Mouse (Mus musculus): ENCODE data around the gene Pip5k1b. TPM values are rescaled to one million over a fixed set of nuclear protein-coding genes. Genes with fewer than 3 reads are reported as not detected.

Pip5k1b gene
- polyA plus RNA-seq, 1 experiment from 2014 or later, result 9.1 TPM

GRCm38 (mm10) chr19:24306351-24306750 lies 249.3 kb downstream of the Pip5k1b start:
- no peak for ATAC-seq
- H3K4me1 ChIP-seq, result 0 out of 2 replicates have a peak, but pooled peaks cover 4% of the 10 kb centered on the region
- no peaks in the 10 kb centered on the region; the same call in 1 of the 2 replicates for H3K36me3 ChIP-seq
- no peak overlapping the region for H3K27ac ChIP-seq
- H3K4me3 ChIP-seq, result no peak overlapping the region
- H3K9me3 ChIP-seq (replicated peaks), result no peaks in the 10 kb centered on the region
- no peak overlapping the region for H3K9ac ChIP-seq
- H3K27me3 ChIP-seq (replicated peaks), result no peaks in the 10 kb centered on the region
- WGBS (ENCODE audit: insufficient replicate concordance), result 80% methylated on average over 5 of the region's 5 CpGs
- no peak overlapping the region for H3K4me2 ChIP-seq

GRCm38 (mm10) chr19:24302198-24302597 lies 253.5 kb downstream of the Pip5k1b start:
- H3K27ac ChIP-seq, result no peak overlapping the region
- no peak overlapping the region for H3K4me2 ChIP-seq

GRCm38 (mm10) chr19:24301768-24302148 lies 253.9 kb downstream of the Pip5k1b start:
- no peak overlapping the region for H3K27ac ChIP-seq
- WGBS (ENCODE audit: insufficient replicate concordance), result 46% methylated on average over 5 of the region's 5 CpGs
- no peaks in the 10 kb centered on the region for H3K9me3 ChIP-seq (replicated peaks)
- no peak overlapping the region for H3K4me3 ChIP-seq
- H3K27me3 ChIP-seq (replicated peaks), result no peaks in the 10 kb centered on the region
- H3K4me2 ChIP-seq, result peak overlapping the region; percentile 59; the same call in 1 of the 2 replicates
- H3K36me3 ChIP-seq, result no peaks in the 10 kb centered on the region; the same call in 1 of the 2 replicates
- ATAC-seq, result no peak
- H3K4me1 ChIP-seq, result 0 out of 2 replicates have a peak, but pooled peaks cover 6% of the 10 kb centered on the region
- H3K9ac ChIP-seq, result no peak overlapping the region

More at GRCm38 (mm10) chr19:24302198-24302597, 253.5 kb downstream of the Pip5k1b start:
- no peaks in the 10 kb centered on the region for H3K27me3 ChIP-seq (replicated peaks)
- no peak for ATAC-seq
- no peak overlapping the region for H3K9ac ChIP-seq
- 0 out of 2 replicates have a peak, but pooled peaks cover 6% of the 10 kb centered on the region for H3K4me1 ChIP-seq
- no peaks in the 10 kb centered on the region; the same call in 1 of the 2 replicates for H3K36me3 ChIP-seq
- no peaks in the 10 kb centered on the region for H3K9me3 ChIP-seq (replicated peaks)
- H3K4me3 ChIP-seq, result no peak overlapping the region
- 64% methylated on average over 10 of the region's 10 CpGs for WGBS (ENCODE audit: insufficient replicate concordance)

GRCm38 (mm10) chr19:24300994-24301767 lies 254.5 kb downstream of the Pip5k1b start:
- H3K4me2 ChIP-seq, result peak overlapping the region; percentile 59
- 0 out of 2 replicates have a peak, but pooled peaks cover 6% of the 10 kb centered on the region for H3K4me1 ChIP-seq
- H3K9me3 ChIP-seq (replicated peaks), result no peaks in the 10 kb centered on the region
- H3K27me3 ChIP-seq (replicated peaks), result no peaks in the 10 kb centered on the region
- no peak overlapping the region for H3K9ac ChIP-seq
- H3K27ac ChIP-seq, result no peak overlapping the region
- 16% methylated on average over 9 of the region's 9 CpGs for WGBS (ENCODE audit: insufficient replicate concordance)
- peak; percentile 65 for ATAC-seq
- no peaks in the 10 kb centered on the region; the same call in 1 of the 2 replicates for H3K36me3 ChIP-seq
- peak overlapping the region; percentile 24; the same call in 1 of the 2 replicates for H3K4me3 ChIP-seq

GRCm38 (mm10) chr19:24293537-24293936 lies 262.1 kb downstream of the Pip5k1b start:
- WGBS (ENCODE audit: insufficient replicate concordance), result 74% methylated on average over 5 of the region's 5 CpGs
- no peaks in the 10 kb centered on the region for H3K4me1 ChIP-seq

GRCm38 (mm10) chr19:24284187-24284586 lies 271.5 kb downstream of the Pip5k1b start:
- no peak for ATAC-seq
- Histone ChIP-seq H3K9me3 (replicated peaks) (no peaks in the 10 kb centered on the region), H3K36me3 (no peaks in the 10 kb centered on the region), H3K9ac (no peak overlapping the region), H3K4me3 (no peak overlapping the region), H3K4me2 (no peak overlapping the region), H3K27ac (no peak overlapping the region), H3K4me1 (peaks cover 18% of the 10 kb centered on the region), H3K27me3 (replicated peaks) (no peaks in the 10 kb centered on the region)
- WGBS (ENCODE audit: insufficient replicate concordance), result 63% methylated on average over 4 of the region's 4 CpGs

More at GRCm38 (mm10) chr19:24293537-24293936, 262.1 kb downstream of the Pip5k1b start:
- Histone ChIP-seq H3K9me3 (replicated peaks) (no peaks in the 10 kb centered on the region), H3K27ac (no peak overlapping the region), H3K4me3 (no peak overlapping the region), H3K36me3 (no peaks in the 10 kb centered on the region), H3K9ac (no peak overlapping the region), H3K4me2 (no peak overlapping the region), H3K27me3 (replicated peaks) (no peaks in the 10 kb centered on the region)
- no peak for ATAC-seq

- Histone ChIP-seq H3K27me3 (replicated peaks) (no peaks in the 10 kb centered on the region), H3K27ac (peak overlapping the region; percentile 96), H3K4me1 (peaks cover 43% of the 10 kb centered on the region), H3K36me3 (peaks cover 22% of the 10 kb centered on the region), H3K9me3 (replicated peaks) (no peaks in the 10 kb centered on the region), H3K4me3 (peak overlapping the region; percentile 72), H3K9ac (peak overlapping the region; percentile 90), H3K4me2 (peak overlapping the region; percentile 89)
- ATAC-seq, result no peak
- WGBS (ENCODE audit: insufficient replicate concordance), result 27% methylated on average over 7 of the region's 7 CpGs
Observed at GRCm38 (mm10) chr19:24281288-24281980, 274.2 kb downstream of the Pip5k1b start.

- Histone ChIP-seq H3K9ac (peak within 1 kb of the TSS; percentile 90), H3K4me2 (peak within 1 kb of the TSS; percentile 89), H3K9me3 (replicated peaks) (no peaks in the 10 kb centered on the region), H3K4me1 (peaks cover 49% of the 10 kb centered on the region), H3K27ac (peak within 1 kb of the TSS; percentile 96), H3K36me3 (peaks cover 29% of the 10 kb centered on the region), H3K4me3 (peak within 1 kb of the TSS; percentile 72), H3K27me3 (replicated peaks) (no peaks in the 10 kb centered on the region)
- peak; percentile 94 for ATAC-seq
- under 1% methylated on average over 15 of the region's 22 CpGs for WGBS (ENCODE audit: insufficient replicate concordance)
Observed at GRCm38 (mm10) chr19:24280601-24281228, 275.0 kb downstream of the Pip5k1b start, which contains the start of gene Fxn. Fxn (minus strand) TSS chr19:24280605.

GRCm38 (mm10) chr19:24279706-24280600 lies 275.7 kb downstream of the Pip5k1b start:
- H3K4me2 ChIP-seq, result peak overlapping the region; percentile 89
- no peaks in the 10 kb centered on the region for H3K27me3 ChIP-seq (replicated peaks)
- WGBS (ENCODE audit: insufficient replicate concordance), result under 1% methylated on average over 78 of the region's 78 CpGs
- ATAC-seq, result peak; percentile 76
- peaks cover 37% of the 10 kb centered on the region for H3K36me3 ChIP-seq
- H3K4me1 ChIP-seq, result peaks cover 57% of the 10 kb centered on the region
- H3K27ac ChIP-seq, result peak overlapping the region; percentile 96
- H3K9me3 ChIP-seq (replicated peaks), result no peaks in the 10 kb centered on the region
- peak overlapping the region; percentile 90 for H3K9ac ChIP-seq
- peak overlapping the region; percentile 72 for H3K4me3 ChIP-seq

- Histone ChIP-seq H3K36me3 (peaks cover 43% of the 10 kb centered on the region), H3K27me3 (replicated peaks) (no peaks in the 10 kb centered on the region), H3K9ac (peak overlapping the region; percentile 90), H3K4me2 (peak overlapping the region; percentile 89), H3K4me3 (peak overlapping the region; percentile 72), H3K4me1 (peaks cover 67% of the 10 kb centered on the region), H3K9me3 (replicated peaks) (no peaks in the 10 kb centered on the region), H3K27ac (peak overlapping the region; percentile 96)
- 84% methylated on average over 15 of the region's 15 CpGs for WGBS (ENCODE audit: insufficient replicate concordance)
- no peak for ATAC-seq
Observed at GRCm38 (mm10) chr19:24278859-24279258, 276.8 kb downstream of the Pip5k1b start.

- Histone ChIP-seq H3K4me1 (peaks cover 69% of the 10 kb centered on the region), H3K4me2 (peak overlapping the region; percentile 39), H3K9ac (peak overlapping the region; percentile 22; the same call in 1 of the 2 replicates), H3K27ac (peak overlapping the region; percentile 70), H3K27me3 (replicated peaks) (no peaks in the 10 kb centered on the region), H3K36me3 (peaks cover 76% of the 10 kb centered on the region), H3K9me3 (replicated peaks) (no peaks in the 10 kb centered on the region), H3K4me3 (no peak overlapping the region)
- ATAC-seq, result peak; percentile 75
- WGBS (ENCODE audit: insufficient replicate concordance), result 15% methylated on average over 3 of the region's 3 CpGs
Observed at GRCm38 (mm10) chr19:24274281-24274680, 281.4 kb downstream of the Pip5k1b start.
